Mouse (Mus musculus) spleen, postnatal 36 days (tissue): ENCODE data around the gene Olfr137.

ENCODE experiments used
- DNase-seq, 2 experiments: peaks; one replicate each; pipeline ENCODE4 v3.0.0; 2022; ENCODE audit warnings: low spot score in 2 of 2, mixed read lengths in 1 of 2

Gene Olfr137

GRCm38 (mm10) chr17:38307470-38307869, at the start of gene Olfr137:
TSS of gene Olfr137 (minus strand) at chr17:38307570.
- no peak for DNase-seq

GRCm38 (mm10) chr17:38329531-38329930, 22.2 kb upstream of the Olfr137 start, which contains the start of gene Olfr136:
TSS of gene Olfr136 (plus strand) at chr17:38329831.
- DNase-seq = no peak

GRCm38 (mm10) chr17:38260735-38261134, 46.6 kb downstream of the Olfr137 start, which contains the start of gene Olfr138:
TSS of gene Olfr138 (plus strand) at chr17:38261035.
- DNase-seq = no peak
